Mouse (Mus musculus) stomach, embryonic 14.5 days (tissue): ENCODE results near the gene Hist2h3c2. TPM values are rescaled to one million over a fixed set of nuclear protein-coding genes. Genes with fewer than 3 reads are reported as not detected.

Source experiments
- ATAC-seq: fragments of 200-750 bp; cut with Nextera tagmentation; 2 replicates; pipeline ENCODE4 v1.8.0; 2017; ENCODE audit warnings: low read depth, moderate TSS enrichment; ENCODE audit not compliant: insufficient number of reproducible peaks, insufficient read depth, low FRiP score
- H3K27ac ChIP-seq: fragments of 300-500 bp; sonication (generic); 2 replicates; pipeline ENCODE4 v1.5.1; 2014; ENCODE audit warnings: mild to moderate bottlenecking, low read length, moderate library complexity, mixed read lengths
- H3K27me3 ChIP-seq: fragments of 300-500 bp; sonication (generic); 2 replicates; pipeline ENCODE4 v1.6.1; 2014; ENCODE audit warnings: low read length, control low read depth, mixed read lengths; ENCODE audit not compliant: control insufficient read depth, insufficient read depth
- H3K36me3 ChIP-seq: fragments of 300-500 bp; sonication (generic); 2 replicates; pipeline ENCODE4 v1.6.1; 2014; ENCODE audit warnings: mild to moderate bottlenecking, control low read depth, low read length, moderate library complexity, mixed read lengths; ENCODE audit not compliant: control insufficient read depth, insufficient read depth
- H3K4me1 ChIP-seq: fragments of 300-500 bp; sonication (generic); 2 replicates; pipeline ENCODE4 v1.6.1; 2014; ENCODE audit warnings: low read length, control low read depth, mixed read lengths; ENCODE audit not compliant: control insufficient read depth, insufficient read depth
- H3K4me2 ChIP-seq: fragments of 300-500 bp; sonication (generic); replicated peaks from 2 replicates; pipeline ENCODE4 v1.6.1; 2014; ENCODE audit warnings: low read depth, low read length, control low read depth
- H3K4me3 ChIP-seq: fragments of 300-500 bp; sonication (generic); 2 replicates; pipeline ENCODE4 v1.5.1; 2014; ENCODE audit warnings: low read depth, low read length, control low read depth
- H3K9ac ChIP-seq: fragments of 300-500 bp; sonication (generic); replicated peaks from 2 replicates; pipeline ENCODE4 v1.6.1; 2014; ENCODE audit warnings: low read depth, mild to moderate bottlenecking, control low read depth, low read length, moderate library complexity, mixed read lengths
- H3K9me3 ChIP-seq: fragments of 300-500 bp; sonication (generic); 2 replicates; pipeline ENCODE4 v1.6.1; 2016; ENCODE audit warnings: low read depth, low read length, control low read depth; ENCODE audit not compliant: control insufficient read depth
- WGBS: fragments of 180-500 bp; shearing (Covaris S2); extraction: QIAGEN DNeasy Blood & Tissue Kit; methylation state at CpG from one replicate; pipeline ENCODE4 v1.1.7; 2014; 5-methylcytosine and 5-hydroxymethylcytosine counted together
- polyA plus RNA-seq: library from polyadenylated mRNA; unstranded; fragments of >200 nt; fragmentation: Nextera tagmentation; extraction: Ambion mirVana; gene quantifications from 2 replicates; pipeline ENCODE4 v1.2.1, GENCODE M21; 2014

The Hist2h3c2 gene
- polyA plus RNA-seq, 1 experiment from 2014 or later: 6.2 TPM

- H3K4me3 ChIP-seq: no peak overlapping the region
Observed at GRCm38 (mm10) chr3:96231758-96232120, 7.2 kb downstream of the Hist2h3c2 start.

DNA sequence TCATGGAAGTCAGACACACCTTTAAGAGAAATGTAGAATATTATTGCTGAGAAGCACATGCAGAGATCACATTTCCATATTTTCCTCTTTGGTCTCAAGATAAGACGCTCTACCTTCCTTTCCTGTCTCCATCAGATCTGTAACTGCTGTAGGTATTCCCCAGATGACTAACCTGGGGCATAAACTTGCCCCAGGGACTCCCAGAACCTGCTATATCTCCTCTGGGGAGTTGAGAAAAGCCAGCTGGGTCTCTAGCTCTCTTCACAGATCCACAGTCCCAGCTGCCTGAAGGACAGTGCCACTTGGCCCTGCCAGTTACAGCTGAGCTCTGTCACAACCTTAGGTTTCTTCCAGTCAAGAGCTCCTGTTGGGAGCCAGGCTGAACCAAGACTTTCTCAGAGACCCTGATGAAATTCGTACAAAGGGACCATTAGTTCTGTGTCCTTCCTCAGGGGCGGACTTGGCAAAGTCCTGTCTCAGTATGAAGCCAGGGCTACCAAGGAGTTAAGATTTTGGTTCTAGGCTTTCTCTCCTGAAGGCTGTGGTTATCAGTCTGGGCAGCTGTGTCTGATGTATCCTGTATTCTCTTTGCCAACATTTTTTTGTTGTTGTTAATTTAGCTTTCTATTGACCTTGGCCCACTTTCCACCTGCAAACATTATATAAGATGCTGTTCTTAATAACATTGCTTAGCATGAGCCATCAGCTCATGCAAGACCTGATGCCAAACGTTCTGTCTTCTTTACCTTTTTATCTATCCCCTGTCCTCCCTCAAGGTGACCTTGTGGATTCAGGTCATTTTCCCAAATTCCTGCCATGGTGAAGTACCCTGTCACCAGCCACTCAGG lies 7.8 kb downstream of the Hist2h3c2 start:
- 70% methylated on average over 4 of the region's 4 CpGs for WGBS
- Histone ChIP-seq H3K36me3 (no peaks in the 10 kb centered on the region), H3K4me1 (no peaks in the 10 kb centered on the region), H3K27me3 (no peaks in the 10 kb centered on the region), H3K4me2 (no peak overlapping the region), H3K9me3 (no peaks in the 10 kb centered on the region), H3K27ac (no peak overlapping the region), H3K9ac (no peak overlapping the region), H3K4me3 (no peak overlapping the region)
- ATAC-seq: no peak

More at GRCm38 (mm10) chr3:96231758-96232120, 7.2 kb downstream of the Hist2h3c2 start:
- no peak overlapping the region for H3K4me2 ChIP-seq
- H3K9ac ChIP-seq: no peak overlapping the region
- no peak for ATAC-seq
- WGBS: 69% methylated on average over 2 of the region's 2 CpGs
- H3K27ac ChIP-seq: no peak overlapping the region
- no peaks in the 10 kb centered on the region for H3K27me3 ChIP-seq
- peaks cover 3% of the 10 kb centered on the region; the same call in 1 of the 2 replicates for H3K4me1 ChIP-seq
- H3K9me3 ChIP-seq: no peaks in the 10 kb centered on the region
- H3K36me3 ChIP-seq: no peaks in the 10 kb centered on the region

- Histone ChIP-seq H3K27ac (no peak overlapping the region), H3K27me3 (no peaks in the 10 kb centered on the region), H3K9me3 (no peaks in the 10 kb centered on the region), H3K4me2 (no peak overlapping the region), H3K4me3 (no peak overlapping the region), H3K36me3 (no peaks in the 10 kb centered on the region), H3K4me1 (no peaks in the 10 kb centered on the region), H3K9ac (no peak overlapping the region)
- no peak for ATAC-seq
- 78% methylated on average over 2 of the region's 2 CpGs for WGBS
Observed at GRCm38 (mm10) chr3:96230404-96230803, 8.5 kb downstream of the Hist2h3c2 start.

DNA sequence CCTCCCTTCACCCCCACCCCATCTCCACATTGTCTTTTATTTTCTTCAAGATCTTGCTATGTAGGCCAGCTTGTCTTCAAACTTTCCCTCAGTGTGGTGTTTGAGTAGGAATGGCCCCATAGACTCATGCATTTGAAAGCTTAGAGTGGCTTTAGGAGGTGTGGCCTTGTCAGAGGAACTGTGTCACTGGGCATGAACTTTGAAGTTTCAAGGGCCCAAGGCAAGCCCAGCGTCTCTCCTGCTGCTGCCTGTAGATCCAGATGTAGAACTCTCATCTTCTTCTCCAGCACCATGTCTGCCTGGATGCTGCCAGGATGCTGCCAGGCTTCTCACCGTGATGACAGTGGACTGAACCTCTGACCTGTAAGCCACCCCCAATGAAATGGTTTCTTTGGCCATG lies 10.1 kb downstream of the Hist2h3c2 start:
- Histone ChIP-seq H3K9me3 (no peaks in the 10 kb centered on the region), H3K27me3 (no peaks in the 10 kb centered on the region), H3K4me2 (no peak overlapping the region), H3K4me3 (no peak overlapping the region), H3K9ac (no peak overlapping the region), H3K4me1 (no peaks in the 10 kb centered on the region; the same call in 1 of the 2 replicates), H3K36me3 (no peaks in the 10 kb centered on the region), H3K27ac (no peak overlapping the region)
- no peak for ATAC-seq
- WGBS: 62% methylated on average over 2 of the region's 2 CpGs

DNA sequence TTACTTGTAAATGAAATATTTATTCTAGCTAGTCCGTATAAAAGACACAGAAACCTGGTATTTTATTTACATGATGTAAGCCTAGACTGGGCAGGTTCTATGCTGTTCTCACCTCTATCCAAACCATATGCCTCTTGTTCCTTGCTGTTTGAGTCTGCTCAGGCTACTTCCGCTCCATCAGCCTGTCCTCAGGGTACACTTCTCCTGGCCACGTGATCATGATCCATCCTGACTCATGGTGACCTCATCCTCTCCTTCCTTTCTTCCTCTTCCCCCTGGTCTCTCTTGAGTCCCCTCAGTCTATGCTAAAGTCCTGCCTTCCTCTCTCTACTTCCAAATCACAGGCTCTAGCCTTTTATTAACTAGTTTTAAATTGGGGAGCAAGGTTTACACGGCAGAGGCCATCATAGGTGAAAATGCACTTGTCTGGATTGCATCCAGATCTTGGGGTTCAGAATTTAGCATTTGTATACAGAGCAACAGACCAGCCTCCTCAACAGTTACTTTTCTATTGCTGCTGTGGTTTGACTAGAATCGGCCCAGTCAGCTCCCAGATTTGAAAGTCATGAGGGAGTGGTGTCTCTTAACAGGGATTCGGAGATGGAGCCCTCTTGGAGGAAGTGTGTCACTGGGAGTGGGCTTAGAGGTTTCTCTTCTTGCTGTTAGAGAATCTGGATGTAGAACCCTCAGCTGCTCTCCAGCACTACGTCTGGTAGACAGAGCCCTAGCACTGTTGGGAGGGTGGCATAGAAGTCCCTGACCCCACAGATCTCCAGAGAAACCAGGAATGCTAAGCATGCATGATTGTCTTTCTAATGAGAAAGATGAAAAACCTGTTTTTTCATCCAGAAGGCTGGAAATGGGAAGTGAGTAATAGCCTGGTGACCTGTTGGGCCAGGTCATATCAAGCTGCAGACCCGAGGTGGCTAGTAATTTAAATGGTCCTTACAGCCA lies 12.0 kb downstream of the Hist2h3c2 start:
- Histone ChIP-seq H3K4me1 (peaks cover 10% of the 10 kb centered on the region), H3K36me3 (no peaks in the 10 kb centered on the region), H3K9me3 (no peaks in the 10 kb centered on the region), H3K27ac (no peak overlapping the region), H3K27me3 (no peaks in the 10 kb centered on the region), H3K4me2 (no peak overlapping the region), H3K4me3 (no peak overlapping the region), H3K9ac (no peak overlapping the region)
- 50% methylated on average over 8 of the region's 8 CpGs for WGBS
- ATAC-seq: no peak

- ATAC-seq: no peak
- 62% methylated on average over 2 of the region's 2 CpGs for WGBS
- Histone ChIP-seq H3K4me2 (no peak overlapping the region), H3K27me3 (no peaks in the 10 kb centered on the region), H3K9ac (no peak overlapping the region), H3K9me3 (no peaks in the 10 kb centered on the region), H3K36me3 (no peaks in the 10 kb centered on the region), H3K4me3 (no peak overlapping the region), H3K27ac (no peak overlapping the region), H3K4me1 (peaks cover 14% of the 10 kb centered on the region)
Observed at GRCm38 (mm10) chr3:96225421-96225820, 13.5 kb downstream of the Hist2h3c2 start.

DNA sequence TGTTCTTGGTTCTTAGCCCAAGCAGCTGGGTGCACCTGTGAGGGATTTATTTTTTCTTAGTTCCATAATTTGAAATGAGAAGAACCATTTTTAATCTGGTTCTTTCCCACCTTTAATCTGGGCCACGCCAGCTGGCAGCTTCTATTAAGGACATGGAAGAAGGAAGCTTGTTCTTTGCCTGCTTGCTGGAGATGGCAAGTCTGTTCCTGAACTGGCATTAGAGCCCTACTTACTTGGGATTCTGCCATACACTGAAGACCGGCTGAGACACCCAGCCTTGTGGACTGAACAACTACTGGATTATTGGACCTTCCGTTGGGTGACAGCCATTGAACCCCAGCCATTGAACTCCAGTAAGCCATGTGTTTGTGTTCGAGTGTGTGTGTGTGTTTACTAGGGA lies 16.2 kb downstream of the Hist2h3c2 start:
- Histone ChIP-seq H3K4me1 (peaks cover 22% of the 10 kb centered on the region), H3K4me3 (no peak overlapping the region), H3K4me2 (peak overlapping the region; percentile 90; the same call in 1 of the 2 replicates), H3K9me3 (no peaks in the 10 kb centered on the region), H3K27ac (no peak overlapping the region), H3K9ac (no peak overlapping the region), H3K36me3 (no peaks in the 10 kb centered on the region), H3K27me3 (no peaks in the 10 kb centered on the region)
- 90% methylated on average over 4 of the region's 4 CpGs for WGBS
- ATAC-seq: no peak

- peak overlapping the region; percentile 96 for H3K27ac ChIP-seq
- WGBS: 22% methylated on average over 9 of the region's 9 CpGs
- no peaks in the 10 kb centered on the region for H3K27me3 ChIP-seq
- no peaks in the 10 kb centered on the region for H3K36me3 ChIP-seq
- peak overlapping the region; percentile 90 for H3K4me2 ChIP-seq
- H3K4me3 ChIP-seq: peak overlapping the region; percentile 46
- ATAC-seq: no peak
- H3K4me1 ChIP-seq: peaks cover 22% of the 10 kb centered on the region
- no peaks in the 10 kb centered on the region for H3K9me3 ChIP-seq
- peak overlapping the region; percentile 48 for H3K9ac ChIP-seq
Observed at GRCm38 (mm10) chr3:96221640-96222038, 17.3 kb downstream of the Hist2h3c2 start.
